Mouse (Mus musculus): ENCODE results near the gene Arhgef3. TPM values are rescaled to one million over a fixed set of nuclear protein-coding genes. Genes with fewer than 3 reads are reported as not detected.
"Not testable (repeated sequence)": the region's sequence is repeated elsewhere in the genome, so short reads cannot be mapped to it uniquely, and the experiment has no call there.

Gene Arhgef3
- total and polyA plus RNA-seq, 2 experiments from 2014 or later: 17.9 to 21.4 TPM

DNA sequence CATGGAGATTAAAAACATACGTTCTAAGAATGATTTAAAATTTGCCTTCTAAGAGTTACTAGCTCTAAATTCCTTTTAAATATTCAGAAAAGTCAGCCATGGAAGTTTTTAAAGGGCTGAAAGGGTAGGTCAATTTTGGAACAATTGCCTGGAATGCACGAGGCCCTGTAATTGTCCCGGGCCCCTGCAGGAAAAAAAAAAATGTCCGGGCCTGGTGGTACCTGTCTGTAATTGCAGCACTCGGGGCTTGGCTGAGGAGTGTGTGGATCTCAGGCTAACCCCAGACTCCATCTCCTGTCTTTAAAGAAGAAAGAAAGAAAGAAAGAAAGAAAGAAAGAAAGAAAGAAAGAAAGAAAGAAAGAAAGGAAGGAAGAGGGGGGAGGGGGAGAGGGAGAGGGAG lies 87.1 kb downstream of the Arhgef3 start:
- TF ChIP-seq CTCF (IDR thresholded peaks at IDR 0.05; ENCODE audit: low read depth) (no peak), EP300 (IDR thresholded peaks at IDR 0.05; ENCODE audit: low read depth) (no peak)
- Histone ChIP-seq H3K9me3 (replicated peaks; ENCODE audit: control insufficient read depth, low read length) (no peaks in the 10 kb centered on the region), H3K9ac (replicated peaks; ENCODE audit: low read depth, low read length) (no peak overlapping the region), H3K4me2 (ENCODE audit: low read depth, low read length) (no peak overlapping the region), H3K27me3 (ENCODE audit: control insufficient read depth, insufficient read depth, low read length) (no peaks in the 10 kb centered on the region), H3K27ac (ENCODE audit: low read depth) (no peak overlapping the region), H3K36me3 (replicated peaks; ENCODE audit: control insufficient read depth, insufficient read depth, low read length) (no peaks in the 10 kb centered on the region), H3K4me3 (ENCODE audit: low read depth, low read length) (no peak overlapping the region), H3K4me1 (ENCODE audit: control insufficient read depth, insufficient read depth) (no peaks in the 10 kb centered on the region)
- ATAC-seq (ENCODE audit: insufficient read depth, low read depth) (no peak), DNase-seq (ENCODE audit: low spot score) (no peak)
- 63% methylated on average over 5 of the region's 5 CpGs for WGBS

- Histone ChIP-seq H3K4me1 (ENCODE audit: control insufficient read depth, insufficient read depth) (no peaks in the 10 kb centered on the region), H3K9ac (replicated peaks; ENCODE audit: low read depth, low read length) (no peak overlapping the region), H3K27me3 (ENCODE audit: control insufficient read depth, insufficient read depth, low read length) (no peaks in the 10 kb centered on the region), H3K4me3 (ENCODE audit: low read depth, low read length) (no peak overlapping the region), H3K4me2 (ENCODE audit: low read depth, low read length) (no peak overlapping the region), H3K36me3 (replicated peaks; ENCODE audit: control insufficient read depth, insufficient read depth, low read length) (no peaks in the 10 kb centered on the region), H3K27ac (ENCODE audit: low read depth) (no peak overlapping the region), H3K9me3 (replicated peaks; ENCODE audit: control insufficient read depth, low read length) (no peaks in the 10 kb centered on the region)
- WGBS: 88% methylated on average over 2 of the region's 2 CpGs
- TF ChIP-seq EP300 (IDR thresholded peaks at IDR 0.05; ENCODE audit: low read depth) (no peak), CTCF (IDR thresholded peaks at IDR 0.05; ENCODE audit: low read depth) (no peak)
- DNase-seq (ENCODE audit: low spot score): no peak
- ATAC-seq (ENCODE audit: insufficient read depth, low read depth): no peak
These were observed 90.0 kb downstream of the Arhgef3 start for GRCm38 (mm10) chr14:27204704-27205103.

- no peak overlapping the region for H3K4me2 ChIP-seq (ENCODE audit: low read depth, low read length)
- no peak for DNase-seq (ENCODE audit: low spot score)
- H3K9ac ChIP-seq (replicated peaks; ENCODE audit: low read depth, low read length): no peak overlapping the region
- no peaks in the 10 kb centered on the region for H3K4me1 ChIP-seq (ENCODE audit: control insufficient read depth, insufficient read depth)
- no peaks in the 10 kb centered on the region for H3K9me3 ChIP-seq (replicated peaks; ENCODE audit: control insufficient read depth, low read length)
- no peak overlapping the region for H3K4me3 ChIP-seq (ENCODE audit: low read depth, low read length)
- H3K27me3 ChIP-seq (ENCODE audit: control insufficient read depth, insufficient read depth, low read length): no peaks in the 10 kb centered on the region
- H3K36me3 ChIP-seq (replicated peaks; ENCODE audit: control insufficient read depth, insufficient read depth, low read length): no peaks in the 10 kb centered on the region
- no peak for TF ChIP-seq EP300 (IDR thresholded peaks at IDR 0.05; ENCODE audit: low read depth)
- TF ChIP-seq CTCF (IDR thresholded peaks at IDR 0.05; ENCODE audit: low read depth): no peak
- H3K27ac ChIP-seq (ENCODE audit: low read depth): no peak overlapping the region
- no peak for ATAC-seq (ENCODE audit: insufficient read depth, low read depth)
These were observed 91.7 kb downstream of the Arhgef3 start for GRCm38 (mm10) chr14:27206443-27206842.

GRCm38 (mm10) chr14:27209542-27209941 lies 94.8 kb downstream of the Arhgef3 start:
- Histone ChIP-seq H3K27me3 (ENCODE audit: control insufficient read depth, insufficient read depth, low read length) (no peaks in the 10 kb centered on the region), H3K4me3 (ENCODE audit: low read depth, low read length) (no peak overlapping the region), H3K4me1 (ENCODE audit: control insufficient read depth, insufficient read depth) (no peaks in the 10 kb centered on the region), H3K27ac (ENCODE audit: low read depth) (no peak overlapping the region), H3K9ac (replicated peaks; ENCODE audit: low read depth, low read length) (no peak overlapping the region), H3K4me2 (ENCODE audit: low read depth, low read length) (no peak overlapping the region), H3K9me3 (replicated peaks; ENCODE audit: control insufficient read depth, low read length) (no peaks in the 10 kb centered on the region), H3K36me3 (replicated peaks; ENCODE audit: control insufficient read depth, insufficient read depth, low read length) (no peaks in the 10 kb centered on the region)
- TF ChIP-seq EP300 (IDR thresholded peaks at IDR 0.05; ENCODE audit: low read depth) (no peak), CTCF (IDR thresholded peaks at IDR 0.05; ENCODE audit: low read depth) (no peak)
- WGBS: 94% methylated on average over 4 of the region's 4 CpGs
- ATAC-seq (ENCODE audit: insufficient read depth, low read depth) (no peak), DNase-seq (ENCODE audit: low spot score) (no peak)

GRCm38 (mm10) chr14:27210801-27211200 lies 96.1 kb downstream of the Arhgef3 start:
- H3K9me3 ChIP-seq (replicated peaks; ENCODE audit: control insufficient read depth, low read length); ATAC-seq (ENCODE audit: insufficient read depth, low read depth): not testable (repeated sequence)

GRCm38 (mm10) chr14:27211743-27212445 lies 97.2 kb downstream of the Arhgef3 start:
- no peaks in the 10 kb centered on the region for H3K9me3 ChIP-seq (replicated peaks; ENCODE audit: control insufficient read depth, low read length)
- WGBS: 94% methylated on average over 2 of the region's 2 CpGs
- DNase-seq (ENCODE audit: low spot score): no peak
- no peaks in the 10 kb centered on the region for H3K27me3 ChIP-seq (ENCODE audit: control insufficient read depth, insufficient read depth, low read length)
- H3K27ac ChIP-seq (ENCODE audit: low read depth): no peak overlapping the region
- no peak overlapping the region for H3K4me2 ChIP-seq (ENCODE audit: low read depth, low read length)
- no peaks in the 10 kb centered on the region for H3K4me1 ChIP-seq (ENCODE audit: control insufficient read depth, insufficient read depth)
- no peak for ATAC-seq (ENCODE audit: insufficient read depth, low read depth)
- no peak for TF ChIP-seq EP300 (IDR thresholded peaks at IDR 0.05; ENCODE audit: low read depth)
- TF ChIP-seq CTCF (IDR thresholded peaks at IDR 0.05; ENCODE audit: low read depth): no peak
- no peak overlapping the region for H3K9ac ChIP-seq (replicated peaks; ENCODE audit: low read depth, low read length)
- H3K36me3 ChIP-seq (replicated peaks; ENCODE audit: control insufficient read depth, insufficient read depth, low read length): no peaks in the 10 kb centered on the region
- no peak overlapping the region for H3K4me3 ChIP-seq (ENCODE audit: low read depth, low read length)

More at GRCm38 (mm10) chr14:27210801-27211200, 96.1 kb downstream of the Arhgef3 start:
- H3K4me3 ChIP-seq (ENCODE audit: low read depth, low read length); H3K27ac ChIP-seq (ENCODE audit: low read depth); H3K36me3 ChIP-seq (replicated peaks; ENCODE audit: control insufficient read depth, insufficient read depth, low read length); H3K9ac ChIP-seq (replicated peaks; ENCODE audit: low read depth, low read length); H3K4me2 ChIP-seq (ENCODE audit: low read depth, low read length); DNase-seq (ENCODE audit: low spot score); H3K4me1 ChIP-seq (ENCODE audit: control insufficient read depth, insufficient read depth); H3K27me3 ChIP-seq (ENCODE audit: control insufficient read depth, insufficient read depth, low read length): not testable (repeated sequence)
- WGBS: 59% methylated on average over 9 of the region's 9 CpGs
